Mouse (Mus musculus) mesoderm, embryonic 11.5 days (tissue): Measurements from ENCODE around the gene Baz2b.

Source experiments
- DNase-seq: peaks from one replicate; pipeline ENCODE4 v3.0.0-alpha.2; 2012; ENCODE audit warnings: low read depth, low spot score

Baz2b gene

GRCm38 (mm10) chr2:60050667-60051460 is 158.8 kb downstream of the Baz2b start:
- DNase-seq, result no peak

GRCm38 (mm10) chr2:60049889-60050288 is 159.8 kb downstream of the Baz2b start:
- no peak for DNase-seq

GRCm38 (mm10) chr2:60049351-60049750 is 160.3 kb downstream of the Baz2b start:
- no peak for DNase-seq

- DNase-seq, result no peak
Observed at GRCm38 (mm10) chr2:60045995-60046394, 163.6 kb downstream of the Baz2b start.

- DNase-seq, result no peak
Observed at GRCm38 (mm10) chr2:60044988-60045387, 164.7 kb downstream of the Baz2b start.

GRCm38 (mm10) chr2:60044540-60044939 is 165.1 kb downstream of the Baz2b start:
- DNase-seq, result no peak

- no peak for DNase-seq
Observed at GRCm38 (mm10) chr2:60042699-60043098, 166.9 kb downstream of the Baz2b start.

- no peak for DNase-seq
Observed at GRCm38 (mm10) chr2:60041485-60042274, 168.0 kb downstream of the Baz2b start.

GRCm38 (mm10) chr2:60040162-60040561 is 169.5 kb downstream of the Baz2b start:
- DNase-seq, result no peak

GRCm38 (mm10) chr2:60037011-60037551 is 172.6 kb downstream of the Baz2b start:
- DNase-seq, result peak; percentile 60

GRCm38 (mm10) chr2:60036361-60036760 is 173.3 kb downstream of the Baz2b start:
- no peak for DNase-seq

GRCm38 (mm10) chr2:60030991-60031390 is 178.6 kb downstream of the Baz2b start:
- no peak for DNase-seq

- DNase-seq, result no peak
Observed at GRCm38 (mm10) chr2:60029020-60029419, 180.6 kb downstream of the Baz2b start.

- no peak for DNase-seq
Observed at GRCm38 (mm10) chr2:60027166-60027565, 182.5 kb downstream of the Baz2b start.

- no peak for DNase-seq
Observed at GRCm38 (mm10) chr2:60026554-60026953, 183.1 kb downstream of the Baz2b start.

- DNase-seq, result no peak
Observed at GRCm38 (mm10) chr2:60023777-60024176, 185.9 kb downstream of the Baz2b start.

GRCm38 (mm10) chr2:60021556-60021955 is 188.1 kb downstream of the Baz2b start:
- peak; percentile 48 for DNase-seq

- DNase-seq, result no peak
Observed at GRCm38 (mm10) chr2:60021138-60021537, 188.5 kb downstream of the Baz2b start.

GRCm38 (mm10) chr2:60019546-60020250 is 189.9 kb downstream of the Baz2b start:
- DNase-seq, result no peak

GRCm38 (mm10) chr2:60018875-60019501 is 190.7 kb downstream of the Baz2b start:
- DNase-seq, result no peak

- no peak for DNase-seq
Observed at GRCm38 (mm10) chr2:60011526-60011925, 198.1 kb downstream of the Baz2b start.
